Comparison of ENCODE assay signal across 20 mouse cellular contexts in the genomic region with DNA sequence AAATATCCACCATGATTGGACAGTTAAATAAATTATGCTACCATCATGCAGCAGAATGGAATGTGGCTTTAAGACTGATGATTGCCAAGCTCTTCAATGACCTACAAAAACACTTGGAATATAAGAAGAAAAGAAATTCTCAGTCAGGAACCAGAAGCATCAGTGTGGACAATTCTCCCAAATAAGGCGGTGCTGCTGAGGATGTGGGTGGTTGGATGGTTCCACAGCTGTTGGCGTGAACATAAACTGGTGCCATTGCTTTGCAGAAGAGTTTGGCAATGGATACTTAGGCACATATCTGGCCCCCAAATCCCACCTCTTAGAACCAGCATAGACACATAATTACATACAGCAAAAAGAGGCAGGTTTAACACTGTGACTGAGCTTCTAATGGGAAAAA.
"Had no signal": no experiment of that assay in that cellular context is flagged by ENCODE, and none has a peak within 500 bp of the region (broad histone marks: within the 10 kb centered on the region; RNA-seq: fewer than 3 reads in every experiment).

No protein-coding gene starts in this region.

- H3K4me3 ChIP-seq: midbrain, embryonic 10.5 days; midbrain, embryonic 12.5 days; myocyte; neural tube, embryonic 13.5 days; neural tube, embryonic 15.5 days; stomach, embryonic 15.5 days had no signal

- DNase-seq: lung, adult 18-20 months; lung, embryonic 14.5 days; lung, postnatal 10 days; lung, postnatal 4 days; midbrain, embryonic 14.5 days; retina, postnatal 1 day; right cerebral cortex, adult 18-20 months; right cerebral cortex, postnatal 25 days; right cerebral cortex, postnatal 4 days; spleen, adult 18-20 months; thymus, adult 2 months; thymus, postnatal 25 days; thymus, postnatal 4 days had no signal

- H3K27ac ChIP-seq: midbrain, embryonic 10.5 days; midbrain, embryonic 12.5 days; neural tube, embryonic 13.5 days; neural tube, embryonic 15.5 days; stomach, embryonic 15.5 days; stomach, postnatal 0 days had no signal
